Mouse (Mus musculus) G1E (cell line): ENCODE data around the gene Nck2.

Experiments
- CTCF ChIP-seq: IDR thresholded peaks from 2 replicates; pipeline ENCODE4 v1.5.1; 2012; ENCODE audit warnings: low read depth, low read length, inconsistent platforms, mixed read lengths
- GATA1 ChIP-seq: IDR thresholded peaks from 2 replicates; pipeline ENCODE4 v1.6.1; 2012; ENCODE audit warnings: borderline replicate concordance, low read length, inconsistent platforms, mixed read lengths
- TAL1 ChIP-seq: conservative IDR thresholded peaks from 2 replicates; pipeline ENCODE4 v1.6.1; 2012; ENCODE audit warnings: low read depth, low read length, inconsistent platforms, mixed read lengths

DNA sequence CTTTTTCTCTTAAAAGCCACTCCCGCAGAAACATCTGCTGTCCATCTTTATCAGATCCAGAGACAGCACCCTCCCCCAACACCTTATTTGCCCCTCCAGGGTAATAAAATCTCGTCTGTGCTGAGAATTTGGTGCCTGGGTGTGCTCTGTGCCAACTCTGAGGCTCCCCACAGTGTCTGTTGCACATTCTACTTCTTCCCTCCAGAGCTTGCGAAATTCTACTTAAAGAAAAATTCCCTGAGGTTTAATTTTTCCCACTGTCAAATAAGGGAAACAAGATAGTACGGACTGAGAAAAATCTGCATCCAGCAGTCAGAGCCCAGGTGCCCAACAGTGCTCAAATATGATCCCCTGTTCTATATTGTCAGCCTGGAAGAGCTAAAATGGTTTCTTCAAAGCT lies 35.4 kb upstream of the Nck2 start:
- TF ChIP-seq CTCF (no peak), GATA1 (no peak), TAL1 (no peak)
